Mouse (Mus musculus) cerebellum, adult 18-20 months (tissue): ENCODE data around the gene Fndc8.
"Not testable (repeated sequence)": the region's sequence is repeated elsewhere in the genome, so short reads cannot be mapped to it uniquely, and the experiment has no call there.

Experiments
- DNase-seq, 2 experiments: peaks; one replicate each; pipeline ENCODE4 v3.0.0; 2021

Gene Fndc8

DNA sequence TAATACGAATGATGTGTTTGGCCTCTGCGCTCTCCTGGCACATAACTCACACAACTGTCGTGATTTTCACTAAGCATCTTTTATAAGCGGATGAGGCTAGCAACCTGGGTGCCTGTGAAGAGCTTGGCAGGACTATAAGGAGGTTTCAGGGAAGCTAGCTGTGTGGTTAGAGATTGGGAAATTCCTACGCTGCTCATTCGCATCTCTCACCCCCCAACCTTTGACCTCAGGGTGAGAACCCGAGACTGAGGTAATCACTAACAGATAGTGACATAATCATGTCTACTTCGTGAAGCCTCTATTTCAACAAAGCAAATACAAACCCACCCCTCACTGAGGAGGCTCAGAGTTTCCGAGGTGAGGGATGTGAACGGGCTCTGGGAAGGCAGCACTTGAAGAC lies 28.8 kb downstream of the Fndc8 start:
- DNase-seq = no peak

DNA sequence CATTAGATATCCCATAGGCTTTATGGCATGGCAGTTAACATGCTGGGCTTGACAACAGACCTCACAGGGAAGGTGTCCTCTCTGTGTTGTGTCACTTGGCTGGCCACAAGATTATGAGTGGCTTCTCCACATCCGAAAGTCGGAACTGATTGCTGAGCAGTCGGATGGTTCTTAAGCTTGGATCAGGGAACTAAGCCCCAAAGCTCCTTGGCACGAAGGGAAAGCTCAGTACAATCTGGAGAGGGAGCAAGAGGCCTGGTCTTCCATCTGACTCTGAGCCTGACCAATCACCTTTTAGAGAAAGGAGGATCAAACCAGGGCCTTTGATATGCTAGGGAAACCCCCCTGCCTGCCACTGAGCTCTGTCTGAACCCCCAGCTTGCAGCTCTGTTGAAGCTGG lies 29.8 kb downstream of the Fndc8 start:
- DNase-seq = no peak

DNA sequence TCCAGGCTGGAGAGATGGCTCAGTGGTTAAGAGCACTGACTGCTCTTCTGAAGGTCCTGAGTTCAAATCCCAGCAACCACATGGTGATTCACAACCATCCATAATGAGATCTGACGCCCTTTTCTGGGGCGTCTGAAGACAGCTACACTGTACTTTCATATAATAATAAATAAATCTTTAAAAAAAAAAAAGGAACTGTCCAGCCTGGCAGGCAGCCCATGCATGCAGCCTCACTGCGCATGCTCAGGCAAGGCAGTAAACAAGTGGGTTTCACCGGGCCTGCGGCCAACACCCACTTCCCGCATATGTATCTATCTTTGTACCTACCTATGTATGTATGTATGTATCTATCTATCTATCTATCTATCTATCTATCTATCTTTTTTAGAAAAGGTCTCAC lies 32.0 kb downstream of the Fndc8 start:
- not testable (repeated sequence) for DNase-seq

DNA sequence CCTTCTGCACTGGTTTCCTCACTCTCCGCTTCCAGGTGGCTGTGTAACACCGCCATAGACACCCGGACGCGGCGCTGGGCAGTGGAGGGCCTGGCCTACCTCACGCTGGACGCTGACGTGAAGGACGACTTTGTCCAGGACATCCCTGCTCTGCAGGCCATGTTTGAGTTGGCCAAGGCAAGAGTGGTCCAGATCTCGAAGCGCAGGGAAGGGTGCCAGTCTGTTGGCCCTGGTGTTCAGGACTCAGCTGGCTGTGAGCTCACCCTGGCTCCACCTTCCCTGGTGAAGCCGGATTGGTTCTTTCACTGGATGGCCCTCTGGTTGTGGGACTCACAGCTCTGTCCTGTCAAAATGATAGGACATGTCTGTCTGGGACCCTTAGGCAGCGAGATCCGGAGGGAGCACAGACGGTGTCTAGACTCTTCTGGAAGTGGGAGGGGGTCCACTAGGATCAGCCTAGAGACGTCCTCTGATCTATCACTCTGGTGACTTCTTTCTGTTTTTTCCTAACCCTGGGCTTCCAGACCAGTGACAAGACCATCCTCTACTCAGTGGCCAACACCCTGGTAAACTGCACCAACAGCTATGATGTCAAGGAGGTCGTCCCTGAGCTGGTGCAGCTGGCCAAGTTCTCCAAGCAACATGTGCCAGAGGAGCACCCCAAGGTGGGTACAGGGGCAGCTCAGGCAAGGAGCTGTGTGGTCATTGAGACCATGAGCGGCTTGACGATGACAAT lies 37.1 kb downstream of the Fndc8 start:
- no peak for DNase-seq

DNA sequence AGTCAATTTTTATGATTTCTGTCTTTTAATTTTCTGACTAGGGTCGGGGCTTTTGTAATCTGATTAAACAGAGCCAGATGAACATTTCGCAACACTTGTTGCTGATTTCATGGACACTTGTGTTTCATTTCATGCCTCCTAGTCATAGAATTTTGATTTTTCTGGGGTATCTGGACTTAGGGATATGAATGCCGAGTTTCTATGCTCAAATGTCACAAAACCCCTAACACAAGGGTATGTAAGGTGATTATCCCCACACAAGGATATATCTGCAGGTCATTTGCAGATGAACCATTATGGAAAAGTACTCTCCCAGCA lies 37.7 kb downstream of the Fndc8 start:
- no peak for DNase-seq

DNA sequence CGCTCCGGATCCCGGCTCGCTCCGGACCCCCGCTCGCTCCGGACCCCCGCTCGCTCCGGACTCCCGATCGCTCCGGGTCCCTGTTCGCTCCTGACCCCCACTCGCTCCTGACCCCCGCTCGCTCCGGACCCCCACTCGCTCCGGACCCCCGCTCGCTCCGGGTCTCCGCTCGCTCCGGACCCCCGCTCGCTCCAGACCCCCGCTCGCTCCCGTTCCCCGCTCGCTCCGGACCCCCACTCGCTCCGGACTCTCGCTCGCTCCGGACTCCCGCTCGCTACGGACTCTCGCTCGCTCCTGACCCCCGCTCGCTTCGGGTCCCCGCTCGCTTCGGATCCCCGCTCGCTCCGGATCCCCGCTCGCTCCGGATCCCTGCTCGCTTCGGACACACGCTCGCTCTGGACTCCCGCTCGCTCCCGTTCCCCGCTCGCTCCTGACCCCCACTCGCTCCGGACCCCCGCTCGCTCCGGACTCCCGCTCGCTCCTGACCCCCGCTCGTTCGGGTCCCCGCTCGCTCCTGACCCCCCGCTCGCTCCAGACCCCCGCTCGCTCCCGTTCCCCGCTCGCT lies 38.5 kb downstream of the Fndc8 start:
- DNase-seq = not testable (repeated sequence)

DNA sequence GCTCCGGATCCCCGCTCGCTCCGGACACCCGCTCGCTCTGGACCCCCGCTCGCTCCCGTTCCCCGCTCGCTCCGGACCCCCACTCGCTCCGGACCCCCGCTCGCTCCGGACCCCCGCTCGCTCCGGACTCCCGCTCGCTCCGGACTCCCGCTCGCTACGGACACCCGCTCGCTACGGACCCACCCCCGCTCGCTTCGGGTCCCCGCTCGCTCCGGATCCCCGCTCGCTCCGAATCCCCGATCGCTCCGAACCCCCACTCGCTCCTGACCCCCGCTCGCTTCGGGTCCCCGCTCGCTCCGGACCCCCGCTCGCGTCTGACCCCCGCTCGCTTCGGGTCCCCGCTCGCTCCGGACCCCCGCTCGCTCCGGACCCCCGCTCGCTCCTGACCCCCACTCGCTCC lies 39.2 kb downstream of the Fndc8 start:
- DNase-seq = not testable (repeated sequence)

DNA sequence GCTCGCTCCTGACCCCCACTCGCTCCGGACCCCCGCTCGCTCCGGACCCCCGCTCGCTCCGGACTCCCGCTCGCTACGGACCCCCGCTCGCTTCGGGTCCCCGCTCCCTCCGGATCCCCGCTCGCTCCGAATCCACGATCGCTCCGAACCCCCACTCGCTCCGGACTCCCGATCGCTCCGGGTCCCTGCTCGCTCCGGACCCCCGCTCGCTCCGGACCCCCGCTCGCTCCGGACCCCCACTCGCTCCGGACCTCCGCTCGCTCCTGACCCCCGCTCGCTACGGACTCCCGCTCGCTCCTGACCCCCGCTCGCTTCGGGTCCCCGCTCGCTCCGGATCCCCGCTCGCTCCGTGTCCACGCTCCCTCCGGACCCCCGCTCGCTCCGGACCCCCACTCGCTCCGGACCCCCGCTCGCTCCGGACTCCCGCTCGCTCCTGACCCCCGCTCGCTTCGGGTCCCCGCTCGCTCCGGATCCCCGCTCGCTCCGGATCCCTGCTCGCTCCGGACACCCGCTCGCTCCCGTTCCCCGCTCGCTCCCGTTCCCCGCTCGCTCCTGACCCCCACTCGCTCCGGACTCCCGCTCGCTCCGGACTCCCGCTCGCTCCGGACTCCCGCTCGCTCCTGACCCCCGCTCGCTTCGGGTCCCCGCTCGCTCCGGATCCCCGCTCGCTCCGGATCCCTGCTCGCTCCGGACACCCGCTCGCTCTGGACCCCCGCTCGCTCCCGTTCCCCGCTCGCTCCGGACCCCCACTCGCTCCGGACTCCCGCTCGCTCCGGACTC lies 39.9 kb downstream of the Fndc8 start:
- DNase-seq = peak in 1 of 2 experiments; percentile 13

DNA sequence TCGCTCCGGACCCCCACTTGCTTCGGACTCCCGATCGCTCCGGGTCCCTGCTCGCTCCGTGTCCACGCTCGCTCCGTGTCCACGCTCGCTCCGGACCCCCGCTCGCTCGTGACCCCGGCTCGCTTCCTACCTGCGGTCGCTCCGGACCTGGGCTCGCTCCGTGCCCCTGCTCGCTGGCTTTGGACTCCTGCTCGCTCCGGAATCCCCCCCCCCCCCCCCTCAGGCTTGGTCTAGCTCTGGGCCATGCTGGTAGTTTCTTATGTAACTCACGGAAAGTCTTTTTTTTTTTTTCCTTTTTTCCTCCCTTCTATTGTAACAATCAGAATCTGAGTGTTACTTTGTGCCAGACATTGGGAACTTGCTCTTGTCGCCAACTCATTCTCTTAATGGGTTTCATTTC lies 41.3 kb downstream of the Fndc8 start:
- no peak for DNase-seq

DNA sequence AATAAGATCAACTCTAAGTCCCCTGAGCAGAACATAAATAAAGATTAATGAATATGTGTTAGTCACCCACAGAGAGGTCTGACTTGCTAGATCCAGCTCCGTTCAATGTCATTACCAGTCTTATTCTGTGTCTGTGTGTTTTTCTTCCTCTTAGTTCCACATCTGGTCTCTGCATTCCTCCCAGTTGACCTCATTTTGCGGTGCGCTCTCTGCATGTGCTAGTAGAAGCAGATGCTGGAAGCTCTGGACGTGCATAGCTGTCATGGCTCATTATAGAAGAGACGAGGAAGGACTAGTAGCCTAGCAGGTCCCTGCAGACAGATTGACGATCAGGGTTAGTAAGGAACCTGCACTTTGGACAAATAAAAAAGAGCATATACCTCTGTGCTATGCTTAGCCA lies 51.4 kb downstream of the Fndc8 start:
- DNase-seq = no peak

DNA sequence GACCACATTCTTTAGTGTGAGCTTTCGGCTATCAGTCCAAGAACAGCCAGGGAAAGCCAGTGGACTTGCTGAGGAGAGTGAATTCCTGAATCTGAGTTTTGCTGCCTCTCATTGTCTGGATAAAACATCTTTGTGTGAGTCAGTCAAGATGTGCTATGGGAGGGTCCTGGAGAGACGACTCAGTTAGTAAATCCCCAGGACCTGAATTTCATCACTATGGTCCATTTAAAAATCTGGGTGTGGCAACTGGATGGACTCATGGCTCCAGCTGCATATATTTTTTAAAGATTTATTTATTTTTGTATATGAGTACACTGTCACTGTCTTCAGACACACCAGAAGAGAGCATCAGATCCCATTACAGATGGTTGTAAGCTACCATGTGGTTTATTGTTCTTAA lies 53.7 kb downstream of the Fndc8 start:
- DNase-seq = no peak

DNA sequence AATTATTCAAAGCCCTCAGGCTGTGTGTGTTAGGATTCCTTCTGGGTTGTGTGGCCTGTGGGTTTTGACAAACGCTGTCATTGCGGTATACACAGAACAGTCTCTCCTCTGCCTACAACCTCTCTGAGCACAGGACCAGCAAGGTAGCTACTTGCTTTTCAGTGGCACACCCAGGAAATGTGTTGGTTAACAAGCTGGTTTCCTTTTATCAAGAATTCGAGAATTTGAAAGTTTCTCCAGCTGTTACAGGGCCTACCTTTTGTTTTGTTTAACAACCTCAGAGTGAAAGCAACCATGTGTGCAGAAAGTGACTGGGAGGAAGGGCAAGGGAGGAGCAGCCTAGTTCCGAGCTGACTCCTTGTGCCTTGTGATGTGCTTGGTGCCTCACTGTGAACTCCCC lies 55.5 kb downstream of the Fndc8 start:
- no peak for DNase-seq

DNA sequence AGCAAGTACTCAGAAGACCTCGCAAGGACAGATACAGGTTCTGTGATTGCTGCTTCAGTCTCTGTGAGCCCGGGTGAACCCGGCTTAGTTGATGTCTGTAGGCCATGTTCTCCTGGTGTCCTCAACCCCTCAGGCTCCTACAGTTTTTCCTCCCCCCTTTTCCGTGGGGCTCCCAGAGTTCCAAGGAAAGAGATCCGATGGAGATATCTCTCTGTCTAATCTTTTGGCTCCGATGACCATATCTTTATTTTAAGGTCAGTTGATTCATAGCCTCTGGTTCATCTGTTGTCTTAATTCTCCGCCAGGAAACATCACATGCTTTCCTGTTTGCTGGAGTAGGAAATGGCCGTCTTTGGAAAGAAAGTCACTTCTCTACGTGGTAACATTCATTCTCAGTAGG lies 57.1 kb downstream of the Fndc8 start:
- no peak for DNase-seq
